Mouse (Mus musculus): ENCODE data around the gene Hsd11b2. TPM values are rescaled to one million over a fixed set of nuclear protein-coding genes. Genes with fewer than 3 reads are reported as not detected.
A peak's percentile ranks its signal among the peaks of the same experiment; 100 is the strongest.

Gene Hsd11b2
- polyA plus RNA-seq, 1 experiment: 0.54 TPM

GRCm38 (mm10) chr8:105489281-105489680 is 29.3 kb upstream of the Hsd11b2 start:
- Histone ChIP-seq H3K9me3 (replicated peaks; ENCODE audit: control insufficient read depth, insufficient read depth, low read length, poor library complexity, severe bottlenecking) (no peaks in the 10 kb centered on the region), H3K4me3 (ENCODE audit: low read depth, low read length) (no peak overlapping the region), H3K27me3 (ENCODE audit: control insufficient read depth, insufficient read depth, low read length, poor library complexity, severe bottlenecking) (no peaks in the 10 kb centered on the region), H3K9ac (ENCODE audit: low read depth, poor library complexity, severe bottlenecking) (no peak overlapping the region), H3K27ac (ENCODE audit: insufficient read depth, low read length) (no peak overlapping the region), H3K4me1 (ENCODE audit: control insufficient read depth, insufficient read depth, low read length) (no peaks in the 10 kb centered on the region), H3K36me3 (ENCODE audit: control insufficient read depth, insufficient read depth, low read length, poor library complexity, severe bottlenecking) (no peaks in the 10 kb centered on the region)
- TF ChIP-seq CTCF (IDR thresholded peaks at IDR 0.05; ENCODE audit: low read depth, low read length): no peak
- no peak for TF ChIP-seq EP300 (IDR thresholded peaks at IDR 0.05; ENCODE audit: insufficient read depth, low read depth, low read length)
- no peak for TF ChIP-seq POLR2A (IDR thresholded peaks at IDR 0.05; ENCODE audit: insufficient read depth, low read length)

GRCm38 (mm10) chr8:105493495-105493894 is 25.1 kb upstream of the Hsd11b2 start:
- no peaks in the 10 kb centered on the region for H3K36me3 ChIP-seq (ENCODE audit: control insufficient read depth, insufficient read depth, low read length, poor library complexity, severe bottlenecking)
- no peak overlapping the region for H3K9ac ChIP-seq (ENCODE audit: low read depth, poor library complexity, severe bottlenecking)
- H3K27ac ChIP-seq (ENCODE audit: insufficient read depth, low read length): no peak overlapping the region
- TF ChIP-seq POLR2A (IDR thresholded peaks at IDR 0.05; ENCODE audit: insufficient read depth, low read length): no peak
- no peak for TF ChIP-seq CTCF (IDR thresholded peaks at IDR 0.05; ENCODE audit: low read depth, low read length)
- no peak for TF ChIP-seq EP300 (IDR thresholded peaks at IDR 0.05; ENCODE audit: insufficient read depth, low read depth, low read length)
- peaks cover 1% of the 10 kb centered on the region for H3K4me1 ChIP-seq (ENCODE audit: control insufficient read depth, insufficient read depth, low read length)
- no peaks in the 10 kb centered on the region for H3K9me3 ChIP-seq (replicated peaks; ENCODE audit: control insufficient read depth, insufficient read depth, low read length, poor library complexity, severe bottlenecking)
- H3K4me3 ChIP-seq (ENCODE audit: low read depth, low read length): no peak overlapping the region
- H3K27me3 ChIP-seq (ENCODE audit: control insufficient read depth, insufficient read depth, low read length, poor library complexity, severe bottlenecking): no peaks in the 10 kb centered on the region

- no peak overlapping the region for H3K4me3 ChIP-seq (ENCODE audit: low read depth, low read length)
- no peak overlapping the region for H3K9ac ChIP-seq (ENCODE audit: low read depth, poor library complexity, severe bottlenecking)
- H3K36me3 ChIP-seq (ENCODE audit: control insufficient read depth, insufficient read depth, low read length, poor library complexity, severe bottlenecking): no peaks in the 10 kb centered on the region
- H3K4me1 ChIP-seq (ENCODE audit: control insufficient read depth, insufficient read depth, low read length): peaks cover 1% of the 10 kb centered on the region
- H3K27ac ChIP-seq (ENCODE audit: insufficient read depth, low read length): no peak overlapping the region
- TF ChIP-seq POLR2A (IDR thresholded peaks at IDR 0.05; ENCODE audit: insufficient read depth, low read length) (no peak), CTCF (IDR thresholded peaks at IDR 0.05; ENCODE audit: low read depth, low read length) (no peak), EP300 (IDR thresholded peaks at IDR 0.05; ENCODE audit: insufficient read depth, low read depth, low read length) (no peak)
- no peaks in the 10 kb centered on the region for H3K9me3 ChIP-seq (replicated peaks; ENCODE audit: control insufficient read depth, insufficient read depth, low read length, poor library complexity, severe bottlenecking)
- H3K27me3 ChIP-seq (ENCODE audit: control insufficient read depth, insufficient read depth, low read length, poor library complexity, severe bottlenecking): no peaks in the 10 kb centered on the region
These were observed 24.0 kb upstream of the Hsd11b2 start for GRCm38 (mm10) chr8:105494566-105494965.

- Histone ChIP-seq H3K27me3 (ENCODE audit: control insufficient read depth, insufficient read depth, low read length, poor library complexity, severe bottlenecking) (no peaks in the 10 kb centered on the region), H3K9ac (ENCODE audit: low read depth, poor library complexity, severe bottlenecking) (peak overlapping the region; percentile 74), H3K36me3 (ENCODE audit: control insufficient read depth, insufficient read depth, low read length, poor library complexity, severe bottlenecking) (no peaks in the 10 kb centered on the region), H3K4me1 (ENCODE audit: control insufficient read depth, insufficient read depth, low read length) (peaks cover 1% of the 10 kb centered on the region), H3K9me3 (replicated peaks; ENCODE audit: control insufficient read depth, insufficient read depth, low read length, poor library complexity, severe bottlenecking) (no peaks in the 10 kb centered on the region), H3K27ac (ENCODE audit: insufficient read depth, low read length) (no peak overlapping the region), H3K4me3 (ENCODE audit: low read depth, low read length) (no peak overlapping the region)
- TF ChIP-seq POLR2A (IDR thresholded peaks at IDR 0.05; ENCODE audit: insufficient read depth, low read length) (no peak), CTCF (IDR thresholded peaks at IDR 0.05; ENCODE audit: low read depth, low read length) (no peak), EP300 (IDR thresholded peaks at IDR 0.05; ENCODE audit: insufficient read depth, low read depth, low read length) (no peak)
These were observed 22.9 kb upstream of the Hsd11b2 start for GRCm38 (mm10) chr8:105495350-105496302.

GRCm38 (mm10) chr8:105496439-105497180 is 21.9 kb upstream of the Hsd11b2 start, which contains the start of gene Zdhhc1:
Zdhhc1 (minus strand) TSS chr8:105496902.
- H3K4me1 ChIP-seq (ENCODE audit: control insufficient read depth, insufficient read depth, low read length): peaks cover 1% of the 10 kb centered on the region
- peak within 1 kb of the TSS; percentile 74 for H3K9ac ChIP-seq (ENCODE audit: low read depth, poor library complexity, severe bottlenecking)
- no peaks in the 10 kb centered on the region for H3K27me3 ChIP-seq (ENCODE audit: control insufficient read depth, insufficient read depth, low read length, poor library complexity, severe bottlenecking)
- peak within 1 kb of the TSS; percentile 84 for H3K4me3 ChIP-seq (ENCODE audit: low read depth, low read length)
- H3K27ac ChIP-seq (ENCODE audit: insufficient read depth, low read length): no peak within 1 kb of the TSS
- H3K9me3 ChIP-seq (replicated peaks; ENCODE audit: control insufficient read depth, insufficient read depth, low read length, poor library complexity, severe bottlenecking): no peaks in the 10 kb centered on the region
- peak; percentile 76 for TF ChIP-seq CTCF (IDR thresholded peaks at IDR 0.05; ENCODE audit: low read depth, low read length)
- no peak for TF ChIP-seq POLR2A (IDR thresholded peaks at IDR 0.05; ENCODE audit: insufficient read depth, low read length)
- TF ChIP-seq EP300 (IDR thresholded peaks at IDR 0.05; ENCODE audit: insufficient read depth, low read depth, low read length): no peak
- H3K36me3 ChIP-seq (ENCODE audit: control insufficient read depth, insufficient read depth, low read length, poor library complexity, severe bottlenecking): no peaks in the 10 kb centered on the region

Data from ES-Bruce4 (cell line).